Comparison of ENCODE assay signal across 9 mouse cellular contexts in genomic region chr11:97570493-97571137, GRCm38 (mm10). TPM values are rescaled to one million over a fixed set of nuclear protein-coding genes. Genes with fewer than 3 reads are reported as not detected.
DNase-seq lines count a peak whose midpoint lies in the region; ATAC-seq and TF ChIP-seq lines count a peak whose summit lies in the region.
"Had no signal": no experiment of that assay in that cellular context is flagged by ENCODE, and none has a peak within 500 bp of the region (broad histone marks: within the 10 kb centered on the region; RNA-seq: fewer than 3 reads in every experiment).

No protein-coding gene starts in this region.

- H3K4me3 ChIP-seq in forebrain, postnatal 0 days (ENCODE audit: low read depth, low read length) = no peak overlapping the region
- H3K4me3 ChIP-seq: heart, embryonic 15.5 days had no signal

- H3K4me2 ChIP-seq in forebrain, postnatal 0 days (ENCODE audit: low read depth) = peak overlapping the region; percentile 91
- H3K4me2 ChIP-seq: heart, embryonic 15.5 days had no signal

- no peak for TF ChIP-seq CTCF in forebrain, postnatal 0 days (IDR thresholded peaks at IDR 0.05; ENCODE audit: low read depth)

- H3K4me1 ChIP-seq in forebrain, postnatal 0 days (ENCODE audit: insufficient read depth) = peaks cover 44% of the 10 kb centered on the region

- intact Hi-C loops in heart, postnatal 10 days (cut with DNase I) = no loop called here
- intact Hi-C loops in heart, postnatal 36 days (cut with DNase I) = no loop called here

- no peaks in the 10 kb centered on the region for H3K27me3 ChIP-seq in forebrain, postnatal 0 days (ENCODE audit: insufficient read depth, low read length)

- no peak for ATAC-seq in forebrain, postnatal 0 days
- ATAC-seq in activated CD4-positive, CD25-positive, alpha-beta regulatory T cell, adult 4 months = no peak
- ATAC-seq in inflammation-experienced regulatory T-cells, adult 6 months = no peak
- no peak for ATAC-seq in megakaryocyte-erythroid progenitor cell, adult 5-6 weeks (replicated peaks; ENCODE audit: low FRiP score, low TSS enrichment, poor library complexity, severe bottlenecking)

- peak; percentile 36 to 45 for DNase-seq in heart, postnatal 10 days
- no peak for DNase-seq in heart, postnatal 36 days
- peak; percentile 69 for DNase-seq in testis, postnatal 10 days (ENCODE audit: low spot score)
- no peak for DNase-seq in testis, postnatal 14 days (ENCODE audit: low spot score)
- peak; percentile 66 for DNase-seq in forebrain, postnatal 0 days

- 8% methylated on average over 8 of the region's 8 CpGs for WGBS in forebrain, postnatal 0 days

- H3K27ac ChIP-seq in forebrain, postnatal 0 days (ENCODE audit: low read depth, low read length) = peak overlapping the region; percentile 97; the same call in 1 of the 2 replicates
- H3K27ac ChIP-seq: heart, embryonic 15.5 days had no signal

- 0 out of 2 replicates have a peak overlapping the region, but pooled peaks have one; percentile 4 for H3K9ac ChIP-seq in forebrain, postnatal 0 days
- H3K9ac ChIP-seq: heart, embryonic 15.5 days had no signal

- H3K36me3 ChIP-seq in forebrain, postnatal 0 days (ENCODE audit: insufficient read depth) = peaks cover 6% of the 10 kb centered on the region; the same call in 1 of the 2 replicates
- H3K36me3 ChIP-seq: heart, embryonic 15.5 days had no signal

- no peaks in the 10 kb centered on the region for H3K9me3 ChIP-seq in forebrain, postnatal 0 days (ENCODE audit: low read length)
- H3K9me3 ChIP-seq: heart, embryonic 15.5 days had no signal

RNA-seq across cellular contexts. Expression of gene Srcin1, which starts 5.4 kb away (rescaled TPM):
- total RNA-seq in heart, postnatal 10 days (2021) = under 1 TPM; 0.19 to 0.20 TPM
- under 1 TPM; 0.08 to 0.16 TPM for total RNA-seq in heart, postnatal 36 days (2021)
- total RNA-seq in forebrain, postnatal 0 days (2014; rRNA removed) = 50.1 and 70.7 TPM in 2 replicates
- polyA plus RNA-seq in forebrain, postnatal 0 days (2015; fragmentation: Nextera tagmentation; extraction: Ambion mirVana) = 8.9 and 12.0 TPM in 2 replicates
- polyA plus RNA-seq in activated CD4-positive, CD25-positive, alpha-beta regulatory T cell, adult 4 months (2017; shearing (Covaris generic)) = not detected
- not detected for polyA plus RNA-seq in inflammation-experienced regulatory T-cells, adult 6 months (2017; shearing (Covaris generic))
- total RNA-seq in megakaryocyte-erythroid progenitor cell, adult 5-6 weeks (2014; fragmentation: Nextera tagmentation) = not detected in 2 replicates
- not detected in 2 replicates for total RNA-seq in megakaryocyte-erythroid progenitor cell, adult 5-6 weeks (2017)

RNA-seq across cellular contexts. Expression of gene Epop, which starts 58.9 kb away (rescaled TPM):
- total RNA-seq in heart, postnatal 10 days (2021) = 1 to 10 TPM in 1 of 2 experiments, under 1 TPM in 1; 0.57 to 1.0 TPM
- total RNA-seq in heart, postnatal 36 days (2021) = 1 to 10 TPM in 1 of 2 experiments, under 1 TPM in 1; 0.95 to 2.4 TPM
- 5.0 and 6.8 TPM in 2 replicates for total RNA-seq in forebrain, postnatal 0 days (2014; rRNA removed)
- polyA plus RNA-seq in forebrain, postnatal 0 days (2015; fragmentation: Nextera tagmentation; extraction: Ambion mirVana) = 3.6 and 4.1 TPM in 2 replicates
- polyA plus RNA-seq in activated CD4-positive, CD25-positive, alpha-beta regulatory T cell, adult 4 months (2017; shearing (Covaris generic)) = under 1 TPM; 0.40 to 0.61 TPM
- polyA plus RNA-seq in inflammation-experienced regulatory T-cells, adult 6 months (2017; shearing (Covaris generic)) = under 1 TPM; 0.24 to 0.48 (median 0.45) TPM
- 2.6 and 2.9 TPM in 2 replicates for total RNA-seq in megakaryocyte-erythroid progenitor cell, adult 5-6 weeks (2014; fragmentation: Nextera tagmentation)
- 0.61 and 2.6 TPM in 2 replicates for total RNA-seq in megakaryocyte-erythroid progenitor cell, adult 5-6 weeks (2017)

Comparison
In these comparisons a context has a peak if more than half of its experiments do, and no peak if none do; other contexts are left out.
1. DNase-seq: peak in heart, postnatal 10 days (2 of 2), testis, postnatal 10 days (single experiment) and forebrain, postnatal 0 days (single experiment); none in heart, postnatal 36 days (0 of 2) and testis, postnatal 14 days (single experiment).
2. RNA of gene Srcin1, which starts 5.4 kb away (total RNA-seq): 50.1 to 70.7 TPM in forebrain, postnatal 0 days; 0.19 to 0.20 TPM in heart, postnatal 10 days, 0.08 to 0.16 TPM in heart, postnatal 36 days and not detected in megakaryocyte-erythroid progenitor cell, adult 5-6 weeks; every median in the first group is over 10 times any median in the second.